Mouse (Mus musculus): ENCODE measurements at regions not wholly inside any gene's neighbourhood (a gene's known extent, or its start where the extent isn't known, plus 50 kb on each side); places are given as distances from the start of the nearest gene placed in this dataset.

DNA sequence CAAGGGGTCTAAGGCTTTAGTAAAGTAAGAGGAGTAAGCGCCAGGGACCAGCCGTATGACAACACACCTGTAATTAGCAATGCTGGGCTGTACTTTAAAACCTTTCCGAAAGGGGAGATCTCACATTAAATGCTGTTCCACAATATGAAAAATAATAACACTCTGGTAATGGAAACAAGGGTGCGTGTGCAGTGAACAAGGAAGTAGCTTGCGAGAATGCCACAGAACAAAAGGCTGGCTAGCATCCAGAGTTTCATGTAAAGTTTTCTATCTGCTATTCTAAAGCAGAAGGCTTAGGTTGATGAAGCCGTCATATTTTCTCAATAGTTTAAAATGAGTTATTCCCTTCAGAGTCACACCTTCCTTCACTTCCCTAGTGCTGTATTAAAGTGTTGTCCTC is 83.6 kb downstream of the Car2 start:
- no peaks in the 10 kb centered on the region for H3K4me1 ChIP-seq (ENCODE audit: control insufficient read depth, insufficient read depth, low read length)
- no peaks in the 10 kb centered on the region for H3K36me3 ChIP-seq (ENCODE audit: control insufficient read depth, insufficient read depth, low read length)
- no peak for ATAC-seq (ENCODE audit: low read depth)

DNA sequence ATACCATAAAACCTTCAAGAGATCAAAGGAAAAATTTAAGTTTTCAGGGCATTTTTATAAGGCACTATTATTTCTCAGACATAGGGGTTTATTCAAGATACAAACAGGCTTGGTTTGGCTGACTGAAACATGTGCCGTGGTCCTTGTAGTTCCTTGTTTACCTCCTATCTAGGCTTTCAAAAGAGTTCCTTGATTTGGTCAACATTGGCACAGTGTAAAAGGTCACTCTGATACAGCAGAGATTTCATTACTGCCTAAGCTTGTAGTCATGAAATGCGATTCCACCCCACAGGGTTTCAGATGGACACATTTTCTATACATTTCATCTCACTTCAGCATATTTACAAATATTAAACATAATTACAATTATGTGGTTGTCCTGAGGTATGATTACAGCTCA is 85.6 kb downstream of the Car2 start:
- WGBS: 90% methylated on average over 2 of the region's 2 CpGs
- no peaks in the 10 kb centered on the region for H3K4me1 ChIP-seq (ENCODE audit: control insufficient read depth, insufficient read depth, low read length)
- H3K27ac ChIP-seq (ENCODE audit: low read depth, low read length): no peak overlapping the region
- H3K9me3 ChIP-seq (ENCODE audit: control insufficient read depth, low read length): no peaks in the 10 kb centered on the region
- no peak overlapping the region for H3K4me2 ChIP-seq (ENCODE audit: low read depth, low read length)
- no peak overlapping the region for H3K4me3 ChIP-seq (ENCODE audit: low read depth, low read length)
- no peaks in the 10 kb centered on the region for H3K27me3 ChIP-seq (ENCODE audit: control insufficient read depth, insufficient read depth, low read length)
- H3K36me3 ChIP-seq (ENCODE audit: control insufficient read depth, insufficient read depth, low read length): no peaks in the 10 kb centered on the region
- ATAC-seq (ENCODE audit: low read depth): no peak
- no peak overlapping the region for H3K9ac ChIP-seq (replicated peaks; ENCODE audit: low read depth, low read length)

More for the DNA sequence above, 83.6 kb downstream of the Car2 start:
- no peak overlapping the region for H3K4me2 ChIP-seq (ENCODE audit: low read depth, low read length)
- no peak overlapping the region for H3K27ac ChIP-seq (ENCODE audit: low read depth, low read length)
- H3K27me3 ChIP-seq (ENCODE audit: control insufficient read depth, insufficient read depth, low read length): no peaks in the 10 kb centered on the region
- 84% methylated on average over 6 of the region's 6 CpGs for WGBS
- H3K4me3 ChIP-seq (ENCODE audit: low read depth, low read length): no peak overlapping the region
- H3K9ac ChIP-seq (replicated peaks; ENCODE audit: low read depth, low read length): no peak overlapping the region
- no peaks in the 10 kb centered on the region for H3K9me3 ChIP-seq (ENCODE audit: control insufficient read depth, low read length)

DNA sequence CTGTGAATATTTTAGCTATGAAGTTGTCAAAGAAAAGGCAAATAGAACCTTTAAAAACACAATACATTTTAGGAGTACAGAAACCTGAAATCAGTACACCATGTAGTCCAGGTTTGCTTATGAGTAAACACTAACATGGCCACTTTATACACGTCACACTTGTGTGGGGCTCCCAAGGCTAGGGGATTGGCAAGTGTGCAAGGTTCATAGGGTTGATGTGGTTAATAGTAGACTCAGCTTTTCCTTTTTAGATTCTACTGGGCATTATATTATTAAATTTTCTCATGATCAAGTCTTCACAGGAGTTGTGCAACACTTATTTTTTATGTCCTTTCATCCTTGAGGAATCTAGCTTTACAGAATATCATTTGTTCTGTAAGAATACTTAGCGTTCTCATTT is 88.7 kb downstream of the Car2 start:
- no peak overlapping the region for H3K4me3 ChIP-seq (ENCODE audit: low read depth, low read length)
- H3K27me3 ChIP-seq (ENCODE audit: control insufficient read depth, insufficient read depth, low read length): no peaks in the 10 kb centered on the region
- H3K36me3 ChIP-seq (ENCODE audit: control insufficient read depth, insufficient read depth, low read length): no peaks in the 10 kb centered on the region
- no peak for ATAC-seq (ENCODE audit: low read depth)
- 94% methylated on average over 2 of the region's 2 CpGs for WGBS
- no peaks in the 10 kb centered on the region for H3K4me1 ChIP-seq (ENCODE audit: control insufficient read depth, insufficient read depth, low read length)
- H3K4me2 ChIP-seq (ENCODE audit: low read depth, low read length): no peak overlapping the region
- no peak overlapping the region for H3K27ac ChIP-seq (ENCODE audit: low read depth, low read length)
- no peak overlapping the region for H3K9ac ChIP-seq (replicated peaks; ENCODE audit: low read depth, low read length)
- no peaks in the 10 kb centered on the region for H3K9me3 ChIP-seq (ENCODE audit: control insufficient read depth, low read length)

DNA sequence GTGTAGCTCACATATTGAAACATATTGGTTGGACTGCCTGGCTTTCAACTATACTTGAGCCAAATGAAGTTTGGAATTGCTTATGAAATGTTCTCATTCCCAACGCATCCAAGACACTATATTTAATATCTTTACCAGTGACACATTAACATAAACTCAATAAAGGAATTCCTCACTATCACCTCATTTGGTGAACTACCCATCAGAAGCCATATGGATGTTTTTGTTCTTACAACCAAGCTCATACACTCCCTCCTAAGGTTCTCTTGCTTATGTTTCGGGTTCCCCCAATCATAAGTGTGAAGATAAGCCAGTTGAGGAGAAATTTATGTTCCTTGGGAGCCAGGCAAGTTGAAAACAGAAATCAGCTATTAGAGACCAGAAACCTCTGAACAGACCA is 89.1 kb downstream of the Car2 start:
- no peaks in the 10 kb centered on the region for H3K27me3 ChIP-seq (ENCODE audit: control insufficient read depth, insufficient read depth, low read length)
- no peaks in the 10 kb centered on the region for H3K36me3 ChIP-seq (ENCODE audit: control insufficient read depth, insufficient read depth, low read length)
- no peak for ATAC-seq (ENCODE audit: low read depth)
- no peak overlapping the region for H3K9ac ChIP-seq (replicated peaks; ENCODE audit: low read depth, low read length)
- 94% methylated on average over 2 of the region's 2 CpGs for WGBS
- no peak overlapping the region for H3K4me3 ChIP-seq (ENCODE audit: low read depth, low read length)
- no peaks in the 10 kb centered on the region for H3K4me1 ChIP-seq (ENCODE audit: control insufficient read depth, insufficient read depth, low read length)
- H3K27ac ChIP-seq (ENCODE audit: low read depth, low read length): no peak overlapping the region
- no peak overlapping the region for H3K4me2 ChIP-seq (ENCODE audit: low read depth, low read length)
- no peaks in the 10 kb centered on the region for H3K9me3 ChIP-seq (ENCODE audit: control insufficient read depth, low read length)

DNA sequence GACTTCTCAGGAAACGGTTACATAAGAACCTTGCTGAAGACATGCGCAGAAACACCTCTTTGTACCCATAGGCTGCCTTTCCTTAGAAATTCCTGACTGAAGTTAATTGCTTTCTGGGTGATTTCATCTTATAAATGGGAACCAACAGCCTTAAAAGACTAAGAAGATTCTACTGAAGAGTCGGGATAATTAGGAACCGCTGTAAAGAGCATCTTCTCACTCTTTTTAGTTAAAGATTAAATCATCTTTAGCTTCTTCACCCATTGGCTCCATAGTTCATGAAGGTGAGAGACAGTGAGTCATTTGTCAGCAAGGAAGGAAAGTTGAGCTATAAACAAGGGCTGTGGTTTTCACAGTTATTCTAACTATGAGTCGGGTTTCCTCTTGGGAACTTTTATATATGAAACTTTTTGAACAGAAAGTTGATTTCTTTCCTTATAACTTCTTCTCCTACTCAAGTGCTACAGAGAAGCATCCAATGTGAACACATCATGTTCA is 93.1 kb downstream of the Car2 start:
- Histone ChIP-seq H3K36me3 (ENCODE audit: control insufficient read depth, insufficient read depth, low read length) (no peaks in the 10 kb centered on the region), H3K4me3 (ENCODE audit: low read depth, low read length) (no peak overlapping the region), H3K4me2 (ENCODE audit: low read depth, low read length) (no peak overlapping the region), H3K27me3 (ENCODE audit: control insufficient read depth, insufficient read depth, low read length) (no peaks in the 10 kb centered on the region), H3K27ac (ENCODE audit: low read depth, low read length) (no peak overlapping the region), H3K9ac (replicated peaks; ENCODE audit: low read depth, low read length) (no peak overlapping the region), H3K9me3 (ENCODE audit: control insufficient read depth, low read length) (no peaks in the 10 kb centered on the region), H3K4me1 (ENCODE audit: control insufficient read depth, insufficient read depth, low read length) (no peaks in the 10 kb centered on the region)
- ATAC-seq (ENCODE audit: low read depth): no peak
- 46% methylated on average over 5 of the region's 5 CpGs for WGBS

DNA sequence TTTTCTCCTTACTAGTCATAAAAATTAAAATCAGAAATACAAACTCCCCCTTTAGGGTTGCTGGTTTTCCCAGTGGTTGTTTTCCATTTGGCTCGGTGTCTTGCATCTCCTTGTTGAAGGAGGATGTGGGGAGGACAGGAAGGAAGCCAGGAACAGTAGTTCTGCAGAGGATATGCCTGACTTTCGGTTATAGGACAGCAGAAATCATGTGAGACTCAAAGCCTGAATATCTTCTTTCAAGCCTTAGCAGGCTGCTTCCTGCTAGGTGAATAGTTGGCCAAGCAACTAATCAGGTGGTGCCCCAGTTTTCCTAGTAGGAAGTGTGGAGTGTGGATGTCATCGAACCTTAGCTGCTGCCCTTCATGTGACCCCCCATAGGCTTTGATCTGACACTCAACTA is 103.6 kb downstream of the Car2 start:
- H3K4me3 ChIP-seq (ENCODE audit: low read depth, low read length): no peak overlapping the region
- H3K27ac ChIP-seq (ENCODE audit: low read depth, low read length): no peak overlapping the region
- no peaks in the 10 kb centered on the region for H3K27me3 ChIP-seq (ENCODE audit: control insufficient read depth, insufficient read depth, low read length)
- no peak overlapping the region for H3K4me2 ChIP-seq (ENCODE audit: low read depth, low read length)
- H3K36me3 ChIP-seq (ENCODE audit: control insufficient read depth, insufficient read depth, low read length): no peaks in the 10 kb centered on the region
- ATAC-seq (ENCODE audit: low read depth): no peak
- H3K9ac ChIP-seq (replicated peaks; ENCODE audit: low read depth, low read length): no peak overlapping the region
- 78% methylated on average over 3 of the region's 3 CpGs for WGBS
- H3K4me1 ChIP-seq (ENCODE audit: control insufficient read depth, insufficient read depth, low read length): no peaks in the 10 kb centered on the region
- no peaks in the 10 kb centered on the region for H3K9me3 ChIP-seq (ENCODE audit: control insufficient read depth, low read length)

DNA sequence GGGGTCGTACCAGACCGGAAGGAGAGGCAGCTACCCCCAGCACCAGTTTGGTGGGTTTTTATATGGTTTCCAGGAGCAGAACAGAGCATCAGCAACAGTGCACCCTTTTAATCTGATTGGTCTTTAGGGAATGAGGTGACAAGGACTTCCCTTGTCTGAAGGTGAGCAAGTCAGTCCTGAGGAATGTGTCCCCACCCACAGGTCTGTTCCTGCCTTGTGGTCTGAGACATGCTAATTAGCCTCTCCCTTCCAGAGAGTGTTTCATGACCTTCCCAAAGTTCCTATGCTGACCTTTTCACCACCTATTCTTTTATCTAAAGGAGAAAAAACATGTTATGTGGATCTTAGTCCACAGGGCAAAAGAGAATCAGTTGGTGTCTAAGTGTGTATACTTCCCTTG is 107.9 kb downstream of the Car2 start:
- H3K27ac ChIP-seq (ENCODE audit: low read depth, low read length): no peak overlapping the region
- no peaks in the 10 kb centered on the region for H3K4me1 ChIP-seq (ENCODE audit: control insufficient read depth, insufficient read depth, low read length)
- no peak for ATAC-seq (ENCODE audit: low read depth)
- no peaks in the 10 kb centered on the region for H3K9me3 ChIP-seq (ENCODE audit: control insufficient read depth, low read length)
- 90% methylated on average over 2 of the region's 2 CpGs for WGBS
- H3K4me3 ChIP-seq (ENCODE audit: low read depth, low read length): no peak overlapping the region
- no peaks in the 10 kb centered on the region for H3K36me3 ChIP-seq (ENCODE audit: control insufficient read depth, insufficient read depth, low read length)
- no peak overlapping the region for H3K9ac ChIP-seq (replicated peaks; ENCODE audit: low read depth, low read length)
- no peaks in the 10 kb centered on the region for H3K27me3 ChIP-seq (ENCODE audit: control insufficient read depth, insufficient read depth, low read length)
- H3K4me2 ChIP-seq (ENCODE audit: low read depth, low read length): no peak overlapping the region

DNA sequence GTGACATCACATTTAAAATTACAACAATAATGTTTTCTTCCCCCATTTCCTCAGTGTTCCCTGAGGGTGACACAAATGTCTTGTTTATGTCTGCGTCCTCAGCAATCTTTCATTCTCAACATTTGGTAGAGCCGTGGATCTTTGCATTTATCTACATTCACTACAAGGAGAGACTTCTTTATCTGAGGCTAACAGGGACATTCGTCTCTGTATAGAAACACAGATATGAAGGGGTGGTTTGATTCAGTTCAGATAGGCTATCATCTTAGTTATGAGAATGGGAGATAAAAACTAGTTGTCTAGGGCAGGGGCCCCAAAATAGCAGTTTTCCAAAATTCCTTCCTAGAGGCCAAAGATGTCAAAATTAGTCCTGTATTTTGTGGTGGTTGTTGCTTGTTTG is 111.2 kb downstream of the Car2 start:
- WGBS: 86% methylated on average over 3 of the region's 3 CpGs
- Histone ChIP-seq H3K27me3 (ENCODE audit: control insufficient read depth, insufficient read depth, low read length) (no peaks in the 10 kb centered on the region), H3K36me3 (ENCODE audit: control insufficient read depth, insufficient read depth, low read length) (no peaks in the 10 kb centered on the region)

DNA sequence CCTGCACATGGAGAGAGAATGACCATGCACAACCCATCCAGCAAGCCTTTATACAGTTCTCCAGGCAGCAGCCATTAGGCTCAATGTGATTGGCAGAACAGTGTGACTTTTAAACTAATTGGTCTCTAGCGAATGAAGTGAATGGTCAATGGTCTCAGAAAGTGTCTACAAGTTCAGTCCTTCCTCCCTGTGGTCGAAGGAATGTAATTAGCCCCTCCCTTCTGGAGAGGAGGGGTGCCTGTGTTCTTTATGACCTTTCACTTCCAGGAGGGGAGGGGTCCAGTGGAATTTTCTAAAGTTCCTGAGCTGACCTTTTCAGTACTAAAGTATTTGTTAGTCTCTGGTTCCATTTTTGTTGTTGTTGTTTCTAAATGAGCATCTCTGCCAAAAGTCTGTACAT is 112.4 kb downstream of the Car2 start:
- no peaks in the 10 kb centered on the region for H3K9me3 ChIP-seq (ENCODE audit: control insufficient read depth, low read length)
- no peak for ATAC-seq (ENCODE audit: low read depth)
- no peaks in the 10 kb centered on the region for H3K4me1 ChIP-seq (ENCODE audit: control insufficient read depth, insufficient read depth, low read length)
- no peak overlapping the region for H3K4me3 ChIP-seq (ENCODE audit: low read depth, low read length)
- H3K27ac ChIP-seq (ENCODE audit: low read depth, low read length): no peak overlapping the region
- H3K27me3 ChIP-seq (ENCODE audit: control insufficient read depth, insufficient read depth, low read length): no peaks in the 10 kb centered on the region
- no peaks in the 10 kb centered on the region for H3K36me3 ChIP-seq (ENCODE audit: control insufficient read depth, insufficient read depth, low read length)
- H3K4me2 ChIP-seq (ENCODE audit: low read depth, low read length): no peak overlapping the region
- WGBS: 20% methylated on average over 2 of the region's 2 CpGs
- no peak overlapping the region for H3K9ac ChIP-seq (replicated peaks; ENCODE audit: low read depth, low read length)

More for the DNA sequence above, 111.2 kb downstream of the Car2 start:
- Histone ChIP-seq H3K27ac (ENCODE audit: low read depth, low read length) (no peak overlapping the region), H3K4me3 (ENCODE audit: low read depth, low read length) (no peak overlapping the region), H3K4me2 (ENCODE audit: low read depth, low read length) (no peak overlapping the region), H3K9me3 (ENCODE audit: control insufficient read depth, low read length) (no peaks in the 10 kb centered on the region), H3K9ac (replicated peaks; ENCODE audit: low read depth, low read length) (no peak overlapping the region), H3K4me1 (ENCODE audit: control insufficient read depth, insufficient read depth, low read length) (no peaks in the 10 kb centered on the region)
- ATAC-seq (ENCODE audit: low read depth): no peak

DNA sequence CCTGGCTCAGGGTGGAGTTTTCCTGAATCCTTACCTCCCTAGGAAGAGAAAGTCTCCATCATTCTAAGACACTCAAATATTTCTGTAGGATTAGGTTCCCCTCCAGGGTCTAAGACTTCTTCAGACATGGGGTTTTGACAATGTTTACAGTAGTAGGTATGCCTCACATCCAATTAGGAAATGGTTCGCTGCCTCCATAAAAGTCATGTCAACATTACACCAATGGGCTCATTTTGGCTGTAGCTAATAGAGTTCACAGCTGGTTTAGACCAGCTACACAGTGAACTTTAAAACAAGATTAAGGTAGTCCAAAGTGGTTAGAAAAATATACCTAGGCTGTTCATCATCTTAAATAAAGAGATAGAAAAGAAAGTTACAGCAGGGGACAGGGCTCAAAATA is 113.3 kb downstream of the Car2 start:
- 96% methylated on average over 1 of the region's 1 CpGs for WGBS
- Histone ChIP-seq H3K36me3 (ENCODE audit: control insufficient read depth, insufficient read depth, low read length) (no peaks in the 10 kb centered on the region), H3K4me1 (ENCODE audit: control insufficient read depth, insufficient read depth, low read length) (no peaks in the 10 kb centered on the region), H3K9ac (replicated peaks; ENCODE audit: low read depth, low read length) (no peak overlapping the region), H3K9me3 (ENCODE audit: control insufficient read depth, low read length) (no peaks in the 10 kb centered on the region), H3K27me3 (ENCODE audit: control insufficient read depth, insufficient read depth, low read length) (no peaks in the 10 kb centered on the region), H3K27ac (ENCODE audit: low read depth, low read length) (no peak overlapping the region), H3K4me3 (ENCODE audit: low read depth, low read length) (no peak overlapping the region), H3K4me2 (ENCODE audit: low read depth, low read length) (no peak overlapping the region)
- ATAC-seq (ENCODE audit: low read depth): no peak

Measured in neural tube, embryonic 14.5 days (tissue).